Mouse (Mus musculus) liver, embryonic 14.5 days (tissue): Measurements from ENCODE around the gene Rbm34. TPM values are rescaled to one million over a fixed set of nuclear protein-coding genes. Genes with fewer than 3 reads are reported as not detected.

Experiments
- ATAC-seq: fragments of 200-750 bp; cut with Nextera tagmentation; 2 replicates; pipeline ENCODE4 v1.8.0; 2017; ENCODE audit warnings: moderate number of reproducible peaks, mild to moderate bottlenecking, moderate library complexity; ENCODE audit not compliant: insufficient read depth
- DNase-seq, 3 experiments: peaks; one replicate each; pipeline ENCODE4 v3.0.0-alpha.2; 2012 to 2013; ENCODE audit warnings: low read depth in 3 of 3, low spot score in 3 of 3
- H3K27ac ChIP-seq: fragments of 300-500 bp; sonication (generic); 2 replicates; pipeline ENCODE4 v1.5.1; 2014; ENCODE audit warnings: moderate library complexity, mild to moderate bottlenecking, control low read depth, inconsistent platforms
- H3K27me3 ChIP-seq: fragments of 300-500 bp; sonication (generic); 2 replicates; pipeline ENCODE4 v1.6.1; 2014; ENCODE audit warnings: mild to moderate bottlenecking, low read length, moderate library complexity; ENCODE audit not compliant: control insufficient read depth, insufficient read depth
- H3K36me3 ChIP-seq: fragments of 300-500 bp; sonication (generic); replicated peaks from 2 replicates; pipeline ENCODE4 v1.6.1; 2014; ENCODE audit warnings: low read depth; ENCODE audit not compliant: control insufficient read depth, insufficient read depth
- H3K4me1 ChIP-seq, 2 experiments: fragments of 200-500 bp in 1 of 2; fragments of 300-500 bp in 1 of 2; sonication (generic) in 1 of 2; replicated peaks; 2 replicates each; pipeline ENCODE4 v1.6.1; 2012 to 2014; ENCODE audit warnings: antibody characterized with exemption in 1 of 2, inconsistent platforms in 1 of 2, low read length in 1 of 2; ENCODE audit not compliant: control insufficient read depth in 2 of 2, insufficient read depth in 2 of 2
- H3K4me2 ChIP-seq: fragments of 300-500 bp; sonication (generic); 2 replicates; pipeline ENCODE4 v1.6.1; 2014; ENCODE audit warnings: low read depth, mild to moderate bottlenecking, control low read depth, moderate library complexity
- H3K4me3 ChIP-seq, 2 experiments: fragments of 200-500 bp in 1 of 2; fragments of 300-500 bp in 1 of 2; sonication (generic) in 1 of 2; 2 replicates each; pipeline ENCODE4 v1.5.1; 2012 to 2014; ENCODE audit warnings: low read depth in 2 of 2, low read length in 2 of 2, mild to moderate bottlenecking in 2 of 2, control low read depth in 1 of 2, inconsistent platforms in 1 of 2, moderate library complexity in 1 of 2; ENCODE audit not compliant: insufficient read depth in 1 of 2
- H3K9ac ChIP-seq: fragments of 300-500 bp; sonication (generic); replicated peaks from 2 replicates; pipeline ENCODE4 v1.6.1; 2014; ENCODE audit warnings: mild to moderate bottlenecking, control low read depth, moderate library complexity
- H3K9me3 ChIP-seq: fragments of 300-500 bp; sonication (generic); 2 replicates; pipeline ENCODE4 v1.6.1; 2016; ENCODE audit warnings: low read length, mixed read lengths; ENCODE audit not compliant: control insufficient read depth
- CTCF ChIP-seq: IDR thresholded peaks from 2 replicates; pipeline ENCODE4 v1.5.1; 2016; ENCODE audit warnings: antibody characterized with exemption, low read depth, control low read depth
- EP300 ChIP-seq: IDR thresholded peaks from 2 replicates; pipeline ENCODE4 v1.6.1; 2016; ENCODE audit warnings: antibody characterized with exemption, low read depth
- WGBS: fragments of 180-500 bp; shearing (Covaris S2); extraction: QIAGEN DNeasy Blood & Tissue Kit; methylation state at CpG from one replicate; pipeline ENCODE4 v1.1.7; 2014; ENCODE audit not compliant: insufficient replicate concordance; 5-methylcytosine and 5-hydroxymethylcytosine counted together
- polyA plus RNA-seq, 2 experiments: library from polyadenylated mRNA; depleted of rRNA in 1 of 2; stranded (reverse) in 1 of 2; unstranded in 1 of 2; fragments of >200 nt; fragmentation: Nextera tagmentation in 1 of 2; extraction: Ambion mirVana in 1 of 2; gene quantifications; 2 replicates each; pipeline versions ENCODE4 v1.2.1 to v1.2.3; 2012 to 2014

The Rbm34 gene
- polyA plus RNA-seq, 2 experiments = 5.2 to 9.6 TPM

DNA sequence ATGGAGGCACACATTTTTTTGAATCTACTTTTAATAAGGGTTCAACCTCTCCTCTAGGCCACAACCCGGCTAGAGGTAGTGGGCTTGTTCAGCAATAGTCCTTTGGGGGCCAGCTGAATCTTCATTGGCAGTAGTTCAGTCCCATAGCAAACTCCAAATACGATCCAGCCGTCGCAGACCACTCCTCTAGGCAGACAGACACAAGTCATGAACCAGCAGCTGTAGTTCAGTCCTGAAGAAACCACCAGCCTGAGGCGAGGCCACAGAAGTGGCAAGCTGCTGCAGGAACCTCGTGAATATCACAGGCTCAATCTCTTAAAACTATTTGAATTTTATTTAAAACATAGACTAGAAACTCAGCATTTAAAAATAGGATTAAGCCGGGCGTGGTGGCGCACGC, 7.2 kb upstream of the Rbm34 start:
- no peak overlapping the region for H3K4me2 ChIP-seq
- WGBS = 74% methylated on average over 10 of the region's 10 CpGs
- no peak for TF ChIP-seq EP300
- no peak for TF ChIP-seq CTCF
- no peak overlapping the region for H3K4me3 ChIP-seq
- H3K27ac ChIP-seq = no peak overlapping the region
- no peak overlapping the region for H3K9ac ChIP-seq
- H3K27me3 ChIP-seq = peaks cover 3% of the 10 kb centered on the region
- H3K36me3 ChIP-seq = no peaks in the 10 kb centered on the region
- ATAC-seq = no peak
- peaks cover 0 to 18% of the 10 kb centered on the region in 2 experiments; a peak in 3 of 4 replicates for H3K4me1 ChIP-seq
- no peak for DNase-seq
- no peaks in the 10 kb centered on the region for H3K9me3 ChIP-seq

DNA sequence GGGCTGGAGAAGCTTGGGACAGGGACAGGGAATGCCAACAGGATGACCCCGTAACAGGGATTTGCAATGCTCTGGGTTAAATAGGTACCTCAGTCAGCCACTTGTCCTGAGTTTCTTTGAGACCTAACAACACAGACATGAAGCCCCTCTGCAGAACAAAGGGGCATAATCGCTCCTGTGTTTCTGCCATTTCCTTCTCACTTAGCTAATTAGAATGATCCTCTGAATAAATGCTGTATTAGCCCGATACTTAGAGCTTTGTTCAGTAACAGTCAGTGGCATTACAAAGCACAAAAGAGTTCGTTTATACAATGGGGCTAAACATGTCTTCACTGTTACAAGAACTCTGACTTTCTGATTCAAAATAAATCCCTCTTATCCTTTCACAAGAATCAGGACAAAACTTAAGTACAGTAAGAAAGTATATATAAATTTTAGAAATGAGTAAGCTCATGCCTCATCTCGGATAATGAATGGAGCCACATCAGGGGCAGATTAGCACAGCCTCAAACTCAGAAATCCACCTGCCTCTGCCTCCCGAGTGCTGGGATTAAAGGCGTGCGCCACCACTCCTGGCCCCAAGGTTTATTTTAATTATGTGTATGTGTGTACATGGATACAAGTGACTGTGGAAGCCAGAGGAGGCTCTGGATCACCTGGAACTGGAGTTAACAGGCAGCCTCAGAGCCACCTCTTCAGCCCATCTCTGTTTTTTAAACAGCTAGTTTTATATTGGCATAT, 5.9 kb upstream of the Rbm34 start:
- H3K4me1 ChIP-seq = peaks cover 0 to 18% of the 10 kb centered on the region in 2 experiments; a peak in 3 of 4 replicates
- ATAC-seq (no peak), DNase-seq (no peak)
- H3K4me3 ChIP-seq = no peak overlapping the region
- no peak overlapping the region for H3K4me2 ChIP-seq
- H3K9ac ChIP-seq = no peak overlapping the region
- peaks cover 3% of the 10 kb centered on the region for H3K27me3 ChIP-seq
- H3K9me3 ChIP-seq = no peaks in the 10 kb centered on the region
- no peak overlapping the region for H3K27ac ChIP-seq
- TF ChIP-seq EP300 = no peak
- TF ChIP-seq CTCF = no peak
- WGBS = 54% methylated on average over 8 of the region's 8 CpGs
- no peaks in the 10 kb centered on the region for H3K36me3 ChIP-seq

DNA sequence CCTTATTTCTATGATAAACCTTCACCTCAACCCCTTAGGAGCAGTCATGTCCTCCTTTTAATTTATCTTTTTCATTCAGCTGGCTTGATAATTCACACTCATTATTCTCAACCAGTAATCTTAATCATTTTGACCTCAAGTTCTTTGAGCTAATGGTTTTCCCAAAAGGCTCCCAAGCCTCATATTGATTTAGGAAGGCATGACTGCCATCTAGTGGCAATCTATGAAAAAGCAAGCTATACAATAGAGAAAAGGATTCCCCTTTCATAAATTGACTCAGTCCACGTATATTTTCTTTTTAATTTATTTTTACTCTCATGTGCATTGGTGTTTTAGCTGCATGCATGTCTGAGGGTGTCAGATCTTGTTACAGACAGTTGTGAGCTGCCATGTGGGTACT, 4.8 kb upstream of the Rbm34 start:
- DNase-seq (peak; percentile 29 to 40 (median 40)), ATAC-seq (no peak)
- Histone ChIP-seq H3K4me1 (peaks cover 0 to 22% of the 10 kb centered on the region in 2 experiments; a peak in 3 of 4 replicates), H3K27me3 (peaks cover 3% of the 10 kb centered on the region), H3K9ac (no peak overlapping the region), H3K36me3 (no peaks in the 10 kb centered on the region), H3K4me3 (no peak overlapping the region), H3K9me3 (no peaks in the 10 kb centered on the region), H3K4me2 (no peak overlapping the region), H3K27ac (no peak overlapping the region)
- peak; percentile 66 for TF ChIP-seq CTCF
- TF ChIP-seq EP300 = no peak
- WGBS = 9% methylated on average over 1 of the region's 1 CpGs

DNA sequence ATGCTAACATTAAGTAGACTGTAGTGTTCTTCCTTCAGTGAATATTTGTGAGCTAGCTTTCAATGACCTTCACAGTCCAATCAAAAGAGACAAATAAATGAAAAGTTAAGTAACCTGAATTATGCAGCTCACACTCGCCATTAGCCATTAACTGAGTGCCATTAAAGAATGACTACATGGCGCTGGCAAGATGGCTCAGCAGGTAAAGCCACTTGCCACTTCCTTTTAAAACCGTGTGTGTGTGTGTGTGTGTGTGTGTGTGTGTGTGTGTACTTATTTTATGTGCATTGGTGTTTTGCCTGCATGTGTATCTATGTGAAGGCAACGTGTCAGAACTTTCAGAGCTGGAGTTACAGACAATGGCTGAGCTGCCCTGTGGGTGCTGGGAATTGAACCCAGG, 3.6 kb upstream of the Rbm34 start:
- no peaks in the 10 kb centered on the region for H3K36me3 ChIP-seq
- TF ChIP-seq EP300 (no peak), CTCF (no peak)
- H3K9me3 ChIP-seq = no peaks in the 10 kb centered on the region
- H3K27ac ChIP-seq = no peak overlapping the region
- ATAC-seq (no peak), DNase-seq (no peak)
- WGBS = 53% methylated on average over 4 of the region's 4 CpGs
- peaks cover 3% of the 10 kb centered on the region for H3K27me3 ChIP-seq
- H3K4me1 ChIP-seq = peaks cover 3 to 24% of the 10 kb centered on the region in 2 experiments
- no peak overlapping the region for H3K9ac ChIP-seq
- no peak overlapping the region for H3K4me3 ChIP-seq
- H3K4me2 ChIP-seq = no peak overlapping the region

DNA sequence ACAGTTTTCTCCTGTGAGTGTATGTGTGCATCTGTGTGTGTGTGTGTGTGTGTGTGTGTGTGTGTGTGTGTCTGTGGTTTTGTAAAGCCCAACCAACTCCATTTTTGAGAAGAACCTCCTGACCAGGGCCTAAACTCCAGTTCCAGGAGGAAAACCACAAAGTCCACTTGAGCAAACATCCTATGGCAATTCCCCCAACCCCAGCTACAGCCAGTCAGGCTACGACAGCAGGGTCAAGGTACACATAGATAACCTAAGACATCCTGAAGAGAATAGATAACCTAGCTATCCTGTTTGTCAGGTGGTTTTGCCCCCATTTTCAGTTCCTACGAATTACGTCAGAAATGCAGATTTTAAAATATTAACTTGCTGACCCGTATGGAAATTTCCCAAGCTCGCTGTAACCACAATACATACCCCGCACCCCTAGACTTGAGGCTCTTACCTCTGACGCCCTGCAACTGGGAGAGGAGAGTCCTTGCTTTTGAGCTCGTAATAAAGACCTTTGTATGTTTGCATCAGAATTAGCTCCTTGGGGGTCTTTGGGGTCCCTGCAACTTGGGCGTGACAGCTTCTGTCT, 2.9 kb upstream of the Rbm34 start:
- no peak for ATAC-seq
- Histone ChIP-seq H3K4me3 (no peak overlapping the region), H3K27ac (no peak overlapping the region)

More for the DNA sequence above, 2.9 kb upstream of the Rbm34 start:
- H3K36me3 ChIP-seq = peaks cover 3% of the 10 kb centered on the region; the same call in 1 of the 2 replicates
- no peak overlapping the region for H3K9ac ChIP-seq
- 13% methylated on average over 9 of the region's 9 CpGs for WGBS
- H3K4me2 ChIP-seq = no peak overlapping the region; the same call in 1 of the 2 replicates
- TF ChIP-seq EP300 = peak; percentile 27
- TF ChIP-seq CTCF = no peak
- peaks cover 3% of the 10 kb centered on the region; the same call in 1 of the 2 replicates for H3K27me3 ChIP-seq
- H3K9me3 ChIP-seq = no peaks in the 10 kb centered on the region
- peaks cover 3 to 20% of the 10 kb centered on the region in 2 experiments for H3K4me1 ChIP-seq
- peak; percentile 19 to 24 (median 23) for DNase-seq
